Mouse (Mus musculus) megakaryocyte, adult 5-6 weeks (primary cell): ENCODE data around the gene Klhl23. TPM values are rescaled to one million over a fixed set of nuclear protein-coding genes. Genes with fewer than 3 reads are reported as not detected.

Experiments used
- total RNA-seq, 2 experiments: library from RNA; stranded (forward) in 1 of 2; stranded (reverse) in 1 of 2; fragments of 153-499, 151-499 nt in 1 of 2; fragments of 221-1000, 200-1000 nt in 1 of 2; gene quantifications; 2 replicates each; pipeline versions ENCODE4 v1.2.3 to v1.2.4; 2015 to 2017

The Klhl23 gene
- total RNA-seq, 2 experiments from 2014 or later, result 3.7 to 8.7 TPM

Other genes with a start within 250 kb of the Klhl23 start
- not detected in 2 replicates for gene Lrp2, start 235.9 kb upstream of the Klhl23 start, total RNA-seq (2015)
- not detected in 2 replicates for gene Lrp2, start 235.9 kb upstream of the Klhl23 start, total RNA-seq (2017)
- 3.3 and 6.8 TPM in 2 replicates for gene Bbs5, start 174.8 kb upstream of the Klhl23 start, total RNA-seq (2015)
- gene Bbs5, start 174.8 kb upstream of the Klhl23 start, total RNA-seq (2017), result 2.7 and 2.8 TPM in 2 replicates
- gene Klhl41, start 151.8 kb upstream of the Klhl23 start, total RNA-seq (2015), result not detected in 2 replicates
- gene Klhl41, start 151.8 kb upstream of the Klhl23 start, total RNA-seq (2017), result 0.33 TPM in 1 of 2 replicates, not detected in the other
- 4.2 and 4.6 TPM in 2 replicates for gene Fastkd1, start 108.4 kb upstream of the Klhl23 start, total RNA-seq (2015)
- 4.4 and 4.6 TPM in 2 replicates for gene Fastkd1, start 108.4 kb upstream of the Klhl23 start, total RNA-seq (2017)
- 83.7 and 91.7 TPM in 2 replicates for gene Ppig, start 99.4 kb upstream of the Klhl23 start, total RNA-seq (2015)
- 54.9 and 62.2 TPM in 2 replicates for gene Ppig, start 99.4 kb upstream of the Klhl23 start, total RNA-seq (2017)
- 0.43 and 0.80 TPM in 2 replicates for gene Ccdc173, start 32.4 kb upstream of the Klhl23 start, total RNA-seq (2015)
- gene Ccdc173, start 32.4 kb upstream of the Klhl23 start, total RNA-seq (2017), result 0.33 and 0.49 TPM in 2 replicates
- gene Phospho2, start 32.3 kb upstream of the Klhl23 start, total RNA-seq (2015), result 19.8 and 25.3 TPM in 2 replicates
- gene Phospho2, start 32.3 kb upstream of the Klhl23 start, total RNA-seq (2017), result 22.0 and 27.5 TPM in 2 replicates
- gene Ssb, start 39.6 kb downstream of the Klhl23 start, total RNA-seq (2015), result 197 and 221 TPM in 2 replicates
- 298 and 306 TPM in 2 replicates for gene Ssb, start 39.6 kb downstream of the Klhl23 start, total RNA-seq (2017)
- gene Mettl5, start 63.7 kb downstream of the Klhl23 start, total RNA-seq (2015), result 20.9 and 24.8 TPM in 2 replicates
- 20.0 and 22.4 TPM in 2 replicates for gene Mettl5, start 63.7 kb downstream of the Klhl23 start, total RNA-seq (2017)
- 48.8 and 55.3 TPM in 2 replicates for gene Ubr3, start 75.3 kb downstream of the Klhl23 start, total RNA-seq (2015)
- gene Ubr3, start 75.3 kb downstream of the Klhl23 start, total RNA-seq (2017), result 40.8 and 72.2 TPM in 2 replicates
- 0.05 TPM in 1 of 2 replicates, not detected in the other for gene Myo3b, start 217.2 kb downstream of the Klhl23 start, total RNA-seq (2015)
- gene Myo3b, start 217.2 kb downstream of the Klhl23 start, total RNA-seq (2017), result 0.07 TPM in 1 of 2 replicates, not detected in the other